ENCODE assay signal across 7 mouse cellular contexts in the genomic region with DNA sequence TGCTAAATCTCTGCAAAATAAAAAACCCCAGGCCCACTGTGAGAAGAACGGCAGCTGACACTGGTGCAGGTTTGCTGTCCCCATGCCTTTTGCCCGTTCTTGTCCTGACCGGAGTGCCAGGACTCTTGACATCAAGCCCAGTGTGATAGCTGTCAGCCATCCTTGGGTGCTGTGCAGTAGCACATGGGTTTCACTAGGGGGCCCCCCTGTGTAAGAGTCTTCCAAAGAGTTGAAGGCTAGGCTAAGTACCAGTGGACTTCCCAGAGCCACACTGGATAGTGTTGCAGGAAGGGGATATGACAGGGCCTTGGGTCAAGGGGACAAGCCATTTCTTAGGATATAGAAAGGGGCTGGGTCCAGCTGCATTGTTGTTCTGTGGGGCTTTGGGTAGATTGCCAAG. TPM values are rescaled to one million over a fixed set of nuclear protein-coding genes. Genes with fewer than 3 reads are reported as not detected.
DNase-seq lines count a peak whose midpoint lies in the region; ATAC-seq and TF ChIP-seq lines count a peak whose summit lies in the region.

No protein-coding gene starts in this region.

- H3K27ac ChIP-seq in hindbrain, postnatal 0 days = no peak overlapping the region

- WGBS in hindbrain, postnatal 0 days = 40% methylated on average over 3 of the region's 3 CpGs

- H3K4me3 ChIP-seq in hindbrain, postnatal 0 days (ENCODE audit: low read length) = no peak overlapping the region

- DNase-seq in R1 (ENCODE audit: low read depth, low spot score) = peak; percentile 65
- peak; percentile 82 for DNase-seq in cerebellum, adult 11-12 months
- DNase-seq in forelimb bud, embryonic 11.5 days (ENCODE audit: low read depth, low spot score) = peak; percentile 47
- peak; percentile 81 for DNase-seq in hindbrain, postnatal 0 days (ENCODE audit: low spot score)
- DNase-seq in left cerebral cortex, adult 18-20 months (ENCODE audit: low spot score in 2 of 2) = peak; percentile 49 to 63
- DNase-seq in lung, postnatal 36 days = peak; percentile 86
- DNase-seq in right cerebral cortex, postnatal 25 days = peak; percentile 38

- peak; percentile 68 for ATAC-seq in hindbrain, postnatal 0 days

- H3K36me3 ChIP-seq in hindbrain, postnatal 0 days (ENCODE audit: insufficient read depth, low read length) = peaks cover 26% of the 10 kb centered on the region

- peak; percentile 86 for TF ChIP-seq CTCF in hindbrain, postnatal 0 days (IDR thresholded peaks at IDR 0.05; ENCODE audit: low read depth)

- no peak overlapping the region for H3K4me2 ChIP-seq in hindbrain, postnatal 0 days (ENCODE audit: low read depth, low read length)

- H3K9me3 ChIP-seq in hindbrain, postnatal 0 days (ENCODE audit: low read length) = no peaks in the 10 kb centered on the region

- H3K4me1 ChIP-seq in hindbrain, postnatal 0 days (ENCODE audit: insufficient read depth, low read length) = no peaks in the 10 kb centered on the region

- no peak overlapping the region for H3K9ac ChIP-seq in hindbrain, postnatal 0 days (replicated peaks; ENCODE audit: low read length)

- H3K27me3 ChIP-seq in hindbrain, postnatal 0 days (ENCODE audit: insufficient read depth, low read length) = peaks cover 9% of the 10 kb centered on the region

RNA-seq across cellular contexts. Expression of a gene that starts 9.9 kb away (rescaled TPM):
- total RNA-seq in hindbrain, postnatal 0 days (2014; rRNA removed) = 0.21 and 0.29 TPM in 2 replicates
- 0.25 and 0.33 TPM in 2 replicates for polyA plus RNA-seq in hindbrain, postnatal 0 days (2015; fragmentation: Nextera tagmentation; extraction: Ambion mirVana)
- total RNA-seq in left cerebral cortex, adult 18-20 months (2021) = under 1 TPM; 0.30 to 0.33 TPM

RNA-seq across cellular contexts. Expression of a gene that starts 30.2 kb away (rescaled TPM):
- total RNA-seq in hindbrain, postnatal 0 days (2014; rRNA removed) = 40.4 and 48.4 TPM in 2 replicates
- polyA plus RNA-seq in hindbrain, postnatal 0 days (2015; fragmentation: Nextera tagmentation; extraction: Ambion mirVana) = 8.6 and 10.3 TPM in 2 replicates
- total RNA-seq in left cerebral cortex, adult 18-20 months (2021) = 10 to 100 TPM; 64.1 to 73.7 TPM

RNA-seq across cellular contexts. Expression of a gene that starts 53.7 kb away (rescaled TPM):
- total RNA-seq in hindbrain, postnatal 0 days (2014; rRNA removed) = 5.3 and 8.4 TPM in 2 replicates
- 6.0 and 6.9 TPM in 2 replicates for polyA plus RNA-seq in hindbrain, postnatal 0 days (2015; fragmentation: Nextera tagmentation; extraction: Ambion mirVana)
- total RNA-seq in left cerebral cortex, adult 18-20 months (2021) = 10 to 100 TPM; 16.4 to 19.1 TPM

RNA-seq across cellular contexts. Expression of a gene that starts 56.1 kb away (rescaled TPM):
- 51.8 and 54.0 TPM in 2 replicates for total RNA-seq in hindbrain, postnatal 0 days (2014; rRNA removed)
- 31.5 and 39.3 TPM in 2 replicates for polyA plus RNA-seq in hindbrain, postnatal 0 days (2015; fragmentation: Nextera tagmentation; extraction: Ambion mirVana)
- total RNA-seq in left cerebral cortex, adult 18-20 months (2021) = 100 to 1,000 TPM; 152 to 154 TPM
